Mouse (Mus musculus) E14TG2a.4 (cell line): ENCODE data around the gene Sdhc.

ENCODE experiments used
- CTCF ChIP-seq: conservative IDR thresholded peaks from 2 replicates; pipeline ENCODE4 v1.5.1; 2014; ENCODE audit warnings: low read length
- NANOG ChIP-seq: IDR thresholded peaks from 2 replicates; pipeline ENCODE4 v1.6.1; 2014; ENCODE audit warnings: borderline replicate concordance, low read length, mixed read lengths
- POU5F1 ChIP-seq: IDR thresholded peaks from 2 replicates; pipeline ENCODE4 v1.6.1; 2014; ENCODE audit warnings: low read length, borderline replicate concordance

- TF ChIP-seq CTCF, result no peak
- TF ChIP-seq POU5F1, result no peak
- no peak for TF ChIP-seq NANOG
Measured at GRCm38 (mm10) chr1:171169913-171170312, 19.5 kb upstream of the Sdhc start.
